Mouse (Mus musculus): ENCODE data around the gene Acsl4. TPM values are rescaled to one million over a fixed set of nuclear protein-coding genes. Genes with fewer than 3 reads are reported as not detected.

The Acsl4 gene
- total RNA-seq (2023) = 10 to 100 TPM; 23.2 to 24.5 TPM

GRCm38 (mm10) chrX:142390247-142390908 lies at the start of gene Acsl4:
Gene Acsl4 (minus strand): TSS chrX:142390535.

GRCm38 (mm10) chrX:142305869-142306581 lies 84.3 kb downstream of the Acsl4 start, which contains the start of gene Kcne1l:
Gene Kcne1l (minus strand): TSS chrX:142306294.

Other genes with a start within 250 kb of the Acsl4 start
- gene Gucy2f, start 193.6 kb downstream of the Acsl4 start, total RNA-seq (2023) = not detected
- gene Nxt2, start 163.8 kb downstream of the Acsl4 start, total RNA-seq (2023) = 1 to 10 TPM; 5.6 to 6.9 TPM
- gene Kcne1l, start 84.2 kb downstream of the Acsl4 start, total RNA-seq (2023) = under 1 TPM in 1 of 2 experiments, not detected in 1; 0.47 TPM

Measured in T-cell, adult 66 days (primary cell).